Mouse (Mus musculus): Measurements from ENCODE around the gene Mre11a. TPM values are rescaled to one million over a fixed set of nuclear protein-coding genes. Genes with fewer than 3 reads are reported as not detected.

Mre11a gene
- polyA plus RNA-seq, 1 experiment from 2014 or later, result 17.3 TPM

DNA sequence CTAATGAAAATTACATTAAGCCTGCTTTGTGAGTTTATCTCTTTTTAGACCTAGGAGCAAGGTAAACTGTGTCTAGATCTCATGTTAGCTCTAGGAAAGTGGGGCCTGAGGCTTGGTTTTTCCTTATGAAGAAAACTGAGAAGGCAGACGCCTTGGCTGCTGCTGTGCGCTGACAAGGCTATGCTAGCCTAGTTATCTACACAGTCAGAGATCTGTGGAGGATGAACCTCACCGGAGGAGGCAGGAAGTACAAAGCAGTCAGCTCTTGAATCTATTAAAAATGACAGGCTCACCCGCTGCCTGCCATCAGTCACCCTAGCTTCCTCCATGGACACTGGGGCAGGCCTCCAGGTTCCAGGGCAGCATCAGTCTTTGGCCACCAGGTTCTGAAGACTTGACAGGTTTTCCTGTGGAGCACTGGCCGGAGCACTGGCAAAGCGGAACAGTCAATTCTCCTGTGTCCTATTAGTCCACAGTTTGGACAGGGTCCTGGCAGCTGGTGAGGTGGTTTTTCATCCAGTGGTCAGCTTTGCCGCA is 73.8 kb downstream of the Mre11a start:
- H3K27me3 ChIP-seq (replicated peaks; ENCODE audit: control insufficient read depth, insufficient read depth, low read length), result peaks cover 28% of the 10 kb centered on the region

DNA sequence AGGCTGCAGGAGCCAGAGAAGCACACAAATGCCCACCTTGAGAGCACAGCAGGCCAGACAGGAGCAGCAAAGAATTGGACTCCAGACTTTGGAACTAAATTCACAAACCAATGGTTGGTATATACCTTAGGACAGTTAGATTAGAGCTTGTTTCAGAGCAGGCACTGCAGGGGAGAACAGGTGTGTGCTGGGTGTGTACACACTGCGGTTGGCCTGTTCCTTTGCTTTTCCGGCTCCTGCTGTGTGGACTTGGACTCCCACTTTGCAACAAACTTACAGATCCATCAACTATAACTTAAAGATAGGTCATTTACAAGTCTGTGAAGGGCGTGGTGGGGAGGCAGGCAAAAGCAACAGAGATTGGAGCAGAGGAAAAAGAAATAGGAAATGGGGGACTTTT is 74.3 kb downstream of the Mre11a start:
- Histone ChIP-seq H3K4me1 (ENCODE audit: control insufficient read depth, insufficient read depth, low read length) (0 out of 2 replicates have a peak, but pooled peaks cover 2% of the 10 kb centered on the region), H3K9ac (ENCODE audit: low read depth, low read length) (no peak overlapping the region), H3K36me3 (ENCODE audit: control insufficient read depth, insufficient read depth, low read length) (no peaks in the 10 kb centered on the region), H3K27me3 (replicated peaks; ENCODE audit: control insufficient read depth, insufficient read depth, low read length) (peaks cover 28% of the 10 kb centered on the region), H3K4me3 (ENCODE audit: low read length) (no peak overlapping the region), H3K4me2 (ENCODE audit: low read depth, low read length) (no peak overlapping the region), H3K27ac (ENCODE audit: low read length) (no peak overlapping the region), H3K9me3 (ENCODE audit: control insufficient read depth, low read length) (no peaks in the 10 kb centered on the region)
- WGBS, result 72% methylated on average over 3 of the region's 3 CpGs
- ATAC-seq, result 0 out of 2 replicates have a peak, but pooled peaks have one; percentile 31

More for the DNA sequence above, 73.8 kb downstream of the Mre11a start:
- H3K4me2 ChIP-seq (ENCODE audit: low read depth, low read length), result no peak overlapping the region
- no peaks in the 10 kb centered on the region for H3K9me3 ChIP-seq (ENCODE audit: control insufficient read depth, low read length)
- WGBS, result 68% methylated on average over 7 of the region's 7 CpGs
- H3K36me3 ChIP-seq (ENCODE audit: control insufficient read depth, insufficient read depth, low read length), result no peaks in the 10 kb centered on the region
- no peak overlapping the region for H3K4me3 ChIP-seq (ENCODE audit: low read length)
- no peak overlapping the region for H3K27ac ChIP-seq (ENCODE audit: low read length)
- H3K9ac ChIP-seq (ENCODE audit: low read depth, low read length), result no peak overlapping the region
- 0 out of 2 replicates have a peak, but pooled peaks cover 2% of the 10 kb centered on the region for H3K4me1 ChIP-seq (ENCODE audit: control insufficient read depth, insufficient read depth, low read length)
- ATAC-seq, result no peak

DNA sequence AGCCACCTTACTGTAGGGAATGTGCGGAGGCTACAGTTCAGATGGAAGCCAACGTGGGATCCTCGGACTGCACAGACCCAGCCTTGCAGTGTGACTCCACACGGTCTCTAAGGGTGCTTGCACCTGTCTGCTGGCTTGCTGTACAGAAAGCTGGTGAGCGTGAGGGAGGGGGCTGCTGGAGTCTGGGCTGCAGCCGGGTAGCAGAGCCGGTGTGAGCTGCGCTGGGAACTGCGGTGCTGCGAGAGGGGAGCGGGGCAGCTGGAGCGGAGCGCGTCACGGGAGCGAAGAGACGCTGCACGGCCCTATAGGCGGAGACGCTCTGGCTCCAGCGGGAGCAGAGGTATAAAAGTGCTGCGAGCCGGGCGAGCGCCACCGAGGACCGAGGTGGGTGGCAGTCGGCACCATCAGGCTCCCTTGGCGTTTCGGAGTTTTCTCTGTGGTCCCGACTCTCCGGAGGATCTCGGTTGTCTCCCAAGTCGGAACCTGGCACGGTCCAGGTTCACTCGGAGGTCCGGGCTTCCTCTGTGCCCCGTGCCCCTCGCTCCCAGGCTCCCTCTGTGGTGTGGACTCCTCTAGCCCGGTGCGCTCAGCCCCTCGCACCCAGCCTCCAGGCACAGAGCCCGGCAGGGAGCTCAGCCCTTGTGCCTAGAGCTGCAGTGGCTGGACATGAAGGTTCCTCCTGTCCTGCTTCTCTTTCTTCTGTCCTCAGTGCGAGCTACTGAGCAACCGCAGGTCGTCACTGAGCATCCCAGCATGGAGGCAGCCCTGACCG is 75.6 kb downstream of the Mre11a start, which contains the start of gene Gpr83:
Gpr83 (plus strand) TSS at position 343 of the 772 bp plus-strand sequence.
- Histone ChIP-seq H3K27me3 (replicated peaks; ENCODE audit: control insufficient read depth, insufficient read depth, low read length) (peaks cover 28% of the 10 kb centered on the region), H3K27ac (ENCODE audit: low read length) (no peak within 1 kb of the TSS), H3K9me3 (ENCODE audit: control insufficient read depth, low read length) (no peaks in the 10 kb centered on the region), H3K36me3 (ENCODE audit: control insufficient read depth, insufficient read depth, low read length) (no peaks in the 10 kb centered on the region), H3K4me3 (ENCODE audit: low read length) (peak within 1 kb of the TSS; percentile 46), H3K4me2 (ENCODE audit: low read depth, low read length) (peak within 1 kb of the TSS; percentile 85), H3K9ac (ENCODE audit: low read depth, low read length) (peak within 1 kb of the TSS; percentile 38; the same call in 1 of the 2 replicates), H3K4me1 (ENCODE audit: control insufficient read depth, insufficient read depth, low read length) (0 out of 2 replicates have a peak, but pooled peaks cover 2% of the 10 kb centered on the region)
- 3% methylated on average over 42 of the region's 47 CpGs for WGBS
- ATAC-seq, result peak; percentile 90

DNA sequence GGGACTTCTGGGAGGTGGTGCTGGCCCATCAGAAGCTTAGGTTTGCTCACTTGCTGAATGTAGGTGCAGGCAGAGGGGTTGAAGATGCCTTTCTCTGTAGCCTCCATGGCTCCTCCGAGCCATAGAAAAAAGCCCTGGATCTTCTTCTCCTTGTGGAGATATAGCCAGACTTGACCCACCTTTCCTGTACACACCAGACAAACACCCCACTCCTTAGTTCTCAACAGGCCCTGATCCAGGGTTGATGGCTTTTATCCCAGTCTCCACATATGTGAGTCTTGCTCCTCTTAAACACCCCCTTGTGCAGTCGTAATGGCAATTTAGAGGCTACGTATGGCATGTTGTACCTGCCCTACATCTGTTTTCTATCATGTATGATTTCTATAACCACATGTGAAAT is 78.7 kb downstream of the Mre11a start:
- no peaks in the 10 kb centered on the region for H3K36me3 ChIP-seq (ENCODE audit: control insufficient read depth, insufficient read depth, low read length)
- 0 out of 2 replicates have a peak, but pooled peaks cover 2% of the 10 kb centered on the region for H3K4me1 ChIP-seq (ENCODE audit: control insufficient read depth, insufficient read depth, low read length)
- H3K27me3 ChIP-seq (replicated peaks; ENCODE audit: control insufficient read depth, insufficient read depth, low read length), result peaks cover 27% of the 10 kb centered on the region
- no peak overlapping the region for H3K27ac ChIP-seq (ENCODE audit: low read length)
- no peak overlapping the region for H3K4me2 ChIP-seq (ENCODE audit: low read depth, low read length)
- no peak for ATAC-seq
- no peak overlapping the region for H3K9ac ChIP-seq (ENCODE audit: low read depth, low read length)
- H3K9me3 ChIP-seq (ENCODE audit: control insufficient read depth, low read length), result no peaks in the 10 kb centered on the region
- no peak overlapping the region for H3K4me3 ChIP-seq (ENCODE audit: low read length)
- WGBS, result 83% methylated on average over 3 of the region's 3 CpGs

DNA sequence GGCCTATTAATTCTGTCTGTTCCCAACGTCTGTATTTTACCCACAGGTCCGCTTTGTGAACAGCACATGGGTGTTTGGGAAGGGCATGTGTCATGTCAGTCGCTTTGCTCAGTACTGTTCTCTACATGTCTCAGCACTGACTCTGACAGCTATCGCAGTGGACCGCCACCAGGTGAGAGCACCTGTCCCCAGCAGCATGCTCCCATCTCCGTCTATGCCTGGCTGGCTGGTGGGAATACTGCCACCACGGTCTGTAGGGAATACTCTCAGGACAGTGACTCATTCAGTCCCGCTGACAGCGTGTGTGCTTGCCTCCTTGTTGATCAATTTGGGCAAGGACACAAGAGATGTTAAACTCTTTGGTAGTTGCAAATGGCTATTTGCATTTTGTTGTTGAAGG is 80.3 kb downstream of the Mre11a start:
- ATAC-seq, result no peak
- 0 out of 2 replicates have a peak, but pooled peaks cover 2% of the 10 kb centered on the region for H3K4me1 ChIP-seq (ENCODE audit: control insufficient read depth, insufficient read depth, low read length)
- H3K27ac ChIP-seq (ENCODE audit: low read length), result no peak overlapping the region
- H3K4me3 ChIP-seq (ENCODE audit: low read length), result no peak overlapping the region
- no peak overlapping the region for H3K9ac ChIP-seq (ENCODE audit: low read depth, low read length)
- WGBS, result 78% methylated on average over 9 of the region's 9 CpGs
- H3K4me2 ChIP-seq (ENCODE audit: low read depth, low read length), result no peak overlapping the region
- no peaks in the 10 kb centered on the region for H3K36me3 ChIP-seq (ENCODE audit: control insufficient read depth, insufficient read depth, low read length)
- no peaks in the 10 kb centered on the region for H3K9me3 ChIP-seq (ENCODE audit: control insufficient read depth, low read length)
- H3K27me3 ChIP-seq (replicated peaks; ENCODE audit: control insufficient read depth, insufficient read depth, low read length), result peaks cover 13% of the 10 kb centered on the region

DNA sequence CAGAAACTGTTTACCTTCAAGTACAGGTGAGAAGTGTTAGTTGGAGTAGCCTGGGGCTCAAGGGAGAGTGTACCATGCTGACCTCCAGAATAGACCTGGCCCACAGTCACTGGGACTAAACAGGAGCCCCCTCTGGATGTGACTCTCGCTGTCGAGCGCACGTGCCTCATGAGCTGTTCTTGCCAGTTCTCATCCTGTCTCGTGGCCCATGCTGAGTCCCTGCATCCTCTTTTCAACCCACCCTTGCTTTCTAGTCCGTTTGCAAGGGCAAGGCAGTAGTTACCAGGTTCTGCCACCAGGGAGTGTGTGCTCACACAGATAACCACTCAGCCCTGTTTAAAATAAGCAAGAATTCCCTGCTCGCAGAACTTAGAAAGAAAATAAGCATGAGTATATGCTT is 82.5 kb downstream of the Mre11a start:
- Histone ChIP-seq H3K4me3 (ENCODE audit: low read length) (no peak overlapping the region), H3K9ac (ENCODE audit: low read depth, low read length) (no peak overlapping the region), H3K27me3 (replicated peaks; ENCODE audit: control insufficient read depth, insufficient read depth, low read length) (no peaks in the 10 kb centered on the region), H3K27ac (ENCODE audit: low read length) (no peak overlapping the region), H3K9me3 (ENCODE audit: control insufficient read depth, low read length) (no peaks in the 10 kb centered on the region), H3K4me2 (ENCODE audit: low read depth, low read length) (no peak overlapping the region), H3K4me1 (ENCODE audit: control insufficient read depth, insufficient read depth, low read length) (no peaks in the 10 kb centered on the region), H3K36me3 (ENCODE audit: control insufficient read depth, insufficient read depth, low read length) (no peaks in the 10 kb centered on the region)
- no peak for ATAC-seq
- WGBS, result 31% methylated on average over 7 of the region's 7 CpGs

DNA sequence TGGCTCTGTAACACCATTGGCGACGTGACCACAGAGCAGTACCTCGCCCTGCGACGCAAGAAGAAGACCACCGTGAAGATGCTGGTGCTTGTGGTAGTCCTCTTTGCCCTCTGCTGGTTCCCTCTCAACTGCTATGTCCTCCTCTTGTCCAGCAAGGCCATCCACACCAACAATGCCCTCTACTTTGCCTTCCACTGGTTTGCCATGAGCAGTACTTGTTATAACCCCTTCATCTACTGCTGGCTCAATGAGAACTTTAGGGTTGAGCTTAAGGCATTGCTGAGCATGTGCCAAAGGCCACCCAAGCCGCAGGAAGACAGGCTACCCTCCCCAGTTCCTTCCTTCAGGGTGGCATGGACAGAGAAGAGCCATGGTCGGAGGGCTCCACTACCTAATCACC is 83.9 kb downstream of the Mre11a start:
- no peak for ATAC-seq
- Histone ChIP-seq H3K27ac (ENCODE audit: low read length) (no peak overlapping the region), H3K27me3 (replicated peaks; ENCODE audit: control insufficient read depth, insufficient read depth, low read length) (no peaks in the 10 kb centered on the region), H3K9ac (ENCODE audit: low read depth, low read length) (no peak overlapping the region), H3K4me1 (ENCODE audit: control insufficient read depth, insufficient read depth, low read length) (no peaks in the 10 kb centered on the region), H3K36me3 (ENCODE audit: control insufficient read depth, insufficient read depth, low read length) (no peaks in the 10 kb centered on the region), H3K4me2 (ENCODE audit: low read depth, low read length) (no peak overlapping the region), H3K4me3 (ENCODE audit: low read length) (no peak overlapping the region), H3K9me3 (ENCODE audit: control insufficient read depth, low read length) (no peaks in the 10 kb centered on the region)
- 97% methylated on average over 8 of the region's 8 CpGs for WGBS

DNA sequence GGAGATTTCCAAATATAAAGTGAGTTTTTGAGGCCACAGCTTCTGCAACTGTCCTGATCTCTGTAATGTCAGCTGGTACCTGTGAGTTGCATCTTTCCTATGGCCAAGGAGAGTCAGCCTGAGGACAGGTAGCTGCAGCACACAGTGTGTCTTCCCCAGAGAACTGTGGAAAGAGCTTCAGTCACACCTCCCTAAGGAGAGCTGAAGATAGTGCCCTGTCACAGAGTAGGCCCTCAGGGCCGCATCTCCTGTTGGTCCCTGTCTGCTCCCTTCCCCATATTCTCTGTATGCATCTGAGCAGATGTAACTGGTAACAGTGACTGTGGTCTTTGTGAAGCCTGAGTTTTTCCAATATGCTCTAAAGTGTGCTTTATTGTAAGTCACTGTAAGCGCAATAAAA is 85.9 kb downstream of the Mre11a start:
- WGBS, result 84% methylated on average over 2 of the region's 2 CpGs

DNA sequence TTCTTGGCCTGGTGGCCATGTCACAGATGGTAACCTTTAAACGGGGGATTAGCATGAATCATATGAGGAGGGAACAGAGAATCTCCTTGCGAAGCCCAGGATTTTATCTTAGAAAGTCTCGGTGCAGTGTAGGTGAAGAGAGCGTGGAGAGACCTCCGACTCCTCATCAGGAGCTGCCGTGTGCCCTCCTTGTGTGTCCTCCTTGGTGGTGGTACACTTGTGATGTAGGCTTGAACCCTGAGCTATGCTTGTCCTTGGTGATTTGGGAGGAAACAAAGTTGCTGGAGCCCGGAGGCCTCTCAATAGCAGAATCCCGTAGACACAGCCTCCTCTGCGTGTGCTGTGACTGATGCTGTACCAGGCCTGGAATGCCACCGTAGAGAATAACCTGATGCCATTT is 86.3 kb downstream of the Mre11a start:
- Histone ChIP-seq H3K9me3 (ENCODE audit: control insufficient read depth, low read length) (no peaks in the 10 kb centered on the region), H3K4me1 (ENCODE audit: control insufficient read depth, insufficient read depth, low read length) (no peaks in the 10 kb centered on the region), H3K27me3 (replicated peaks; ENCODE audit: control insufficient read depth, insufficient read depth, low read length) (no peaks in the 10 kb centered on the region), H3K4me3 (ENCODE audit: low read length) (no peak overlapping the region), H3K9ac (ENCODE audit: low read depth, low read length) (no peak overlapping the region), H3K27ac (ENCODE audit: low read length) (no peak overlapping the region), H3K4me2 (ENCODE audit: low read depth, low read length) (no peak overlapping the region), H3K36me3 (ENCODE audit: control insufficient read depth, insufficient read depth, low read length) (no peaks in the 10 kb centered on the region)
- ATAC-seq, result no peak
- WGBS, result 92% methylated on average over 10 of the region's 10 CpGs

More for the DNA sequence above, 85.9 kb downstream of the Mre11a start:
- Histone ChIP-seq H3K4me1 (ENCODE audit: control insufficient read depth, insufficient read depth, low read length) (no peaks in the 10 kb centered on the region), H3K9ac (ENCODE audit: low read depth, low read length) (no peak overlapping the region), H3K27ac (ENCODE audit: low read length) (no peak overlapping the region), H3K4me3 (ENCODE audit: low read length) (no peak overlapping the region), H3K9me3 (ENCODE audit: control insufficient read depth, low read length) (no peaks in the 10 kb centered on the region), H3K27me3 (replicated peaks; ENCODE audit: control insufficient read depth, insufficient read depth, low read length) (no peaks in the 10 kb centered on the region), H3K4me2 (ENCODE audit: low read depth, low read length) (no peak overlapping the region), H3K36me3 (ENCODE audit: control insufficient read depth, insufficient read depth, low read length) (no peaks in the 10 kb centered on the region)
- no peak for ATAC-seq
